Mouse (Mus musculus) heart, postnatal 0 days (tissue): ENCODE measurements around the gene Arfip2. TPM values are rescaled to one million over a fixed set of nuclear protein-coding genes. Genes with fewer than 3 reads are reported as not detected.

Source experiments
- ATAC-seq: fragments of 200-750 bp; cut with Nextera tagmentation; 2 replicates; pipeline ENCODE4 v1.8.0; 2017; ENCODE audit warnings: low read depth, moderate number of reproducible peaks, moderate library complexity; ENCODE audit not compliant: insufficient read depth
- DNase-seq: peaks from one replicate; pipeline ENCODE4 v3.0.0-alpha.2; 2016; ENCODE audit warnings: low spot score
- H3K27ac ChIP-seq: fragments of 300-500 bp; sonication (generic); 2 replicates; pipeline ENCODE4 v1.5.1; 2014; ENCODE audit warnings: low read depth, mild to moderate bottlenecking
- H3K27me3 ChIP-seq: fragments of 300-500 bp; sonication (generic); 2 replicates; pipeline ENCODE4 v1.6.1; 2014; ENCODE audit warnings: low read length, mixed read lengths; ENCODE audit not compliant: control insufficient read depth, insufficient read depth
- H3K36me3 ChIP-seq: fragments of 300-500 bp; sonication (generic); replicated peaks from 2 replicates; pipeline ENCODE4 v1.6.1; 2014; ENCODE audit warnings: low read length, mixed read lengths; ENCODE audit not compliant: control insufficient read depth, insufficient read depth
- H3K4me1 ChIP-seq: fragments of 300-500 bp; sonication (generic); 2 replicates; pipeline ENCODE4 v1.6.1; 2014; ENCODE audit warnings: antibody characterized with exemption; ENCODE audit not compliant: control insufficient read depth, insufficient read depth
- H3K4me2 ChIP-seq: fragments of 300-500 bp; sonication (generic); 2 replicates; pipeline ENCODE4 v1.6.1; 2014; ENCODE audit warnings: low read depth, mild to moderate bottlenecking, low read length, moderate library complexity
- H3K4me3 ChIP-seq: fragments of 300-500 bp; sonication (generic); 2 replicates; pipeline ENCODE4 v1.5.1; 2014; ENCODE audit warnings: low read depth, low read length
- H3K9ac ChIP-seq: fragments of 300-500 bp; sonication (generic); replicated peaks from 2 replicates; pipeline ENCODE4 v1.6.1; 2014; ENCODE audit warnings: low read depth, low read length, mixed read lengths
- H3K9me3 ChIP-seq: fragments of 300-500 bp; sonication (generic); replicated peaks from 2 replicates; pipeline ENCODE4 v1.6.1; 2016; ENCODE audit warnings: low read length; ENCODE audit not compliant: control insufficient read depth
- CTCF ChIP-seq: IDR thresholded peaks from 2 replicates; pipeline ENCODE4 v1.5.1; 2016; ENCODE audit warnings: antibody characterized with exemption, control low read depth, low read depth
- EP300 ChIP-seq: IDR thresholded peaks from 2 replicates; pipeline ENCODE4 v1.6.1; 2016; ENCODE audit warnings: antibody characterized with exemption, low read depth
- WGBS: fragments of 180-500 bp; shearing (Covaris S2); extraction: QIAGEN DNeasy Blood & Tissue Kit; methylation state at CpG from one replicate; pipeline ENCODE4 v1.1.7; 2014; 5-methylcytosine and 5-hydroxymethylcytosine counted together
- polyA plus RNA-seq: library from polyadenylated mRNA; unstranded; fragments of >200 nt; fragmentation: Nextera tagmentation; extraction: Ambion mirVana; gene quantifications from 2 replicates; pipeline ENCODE4 v1.2.1, GENCODE M21; 2015
- total RNA-seq: library from RNA; depleted of rRNA; stranded (reverse); fragments of >200 nt; gene quantifications from 2 replicates; pipeline ENCODE4 v1.2.3, GENCODE M21; 2014; ENCODE audit warnings: low replicate concordance

The Arfip2 gene
- total and polyA plus RNA-seq, 2 experiments from 2014 or later = 31.7 to 80.4 TPM

- Histone ChIP-seq H3K27ac (peak within 1 kb of the TSS; percentile 94), H3K36me3 (peaks cover 41% of the 10 kb centered on the region), H3K27me3 (no peaks in the 10 kb centered on the region), H3K4me1 (peaks cover 22% of the 10 kb centered on the region), H3K4me2 (peak within 1 kb of the TSS; percentile 92), H3K9ac (peak within 1 kb of the TSS; percentile 85), H3K4me3 (peak within 1 kb of the TSS; percentile 84), H3K9me3 (no peaks in the 10 kb centered on the region)
- ATAC-seq (no peak), DNase-seq (no peak)
- TF ChIP-seq CTCF = no peak
- no peak for TF ChIP-seq EP300
- WGBS = 0% methylated on average over 2 of the region's 2 CpGs
Measured at GRCm38 (mm10) chr7:105639756-105640155, 460 bp downstream of the Arfip2 start, which contains the start of gene Timm10b. TSS of gene Timm10b (plus strand) at chr7:105640056.

- H3K9me3 ChIP-seq = no peaks in the 10 kb centered on the region
- no peaks in the 10 kb centered on the region for H3K27me3 ChIP-seq
- TF ChIP-seq EP300 = no peak
- no peak for TF ChIP-seq CTCF
- DNase-seq (no peak), ATAC-seq (no peak)
- H3K36me3 ChIP-seq = peaks cover 41% of the 10 kb centered on the region
- 41% methylated on average over 9 of the region's 9 CpGs for WGBS
- peak overlapping the region; percentile 85 for H3K9ac ChIP-seq
- peak overlapping the region; percentile 74 for H3K27ac ChIP-seq
- H3K4me1 ChIP-seq = peaks cover 25% of the 10 kb centered on the region
- H3K4me3 ChIP-seq = peak overlapping the region; percentile 84
- H3K4me2 ChIP-seq = peak overlapping the region; percentile 92
Measured at GRCm38 (mm10) chr7:105639304-105639703, 912 bp downstream of the Arfip2 start.

DNA sequence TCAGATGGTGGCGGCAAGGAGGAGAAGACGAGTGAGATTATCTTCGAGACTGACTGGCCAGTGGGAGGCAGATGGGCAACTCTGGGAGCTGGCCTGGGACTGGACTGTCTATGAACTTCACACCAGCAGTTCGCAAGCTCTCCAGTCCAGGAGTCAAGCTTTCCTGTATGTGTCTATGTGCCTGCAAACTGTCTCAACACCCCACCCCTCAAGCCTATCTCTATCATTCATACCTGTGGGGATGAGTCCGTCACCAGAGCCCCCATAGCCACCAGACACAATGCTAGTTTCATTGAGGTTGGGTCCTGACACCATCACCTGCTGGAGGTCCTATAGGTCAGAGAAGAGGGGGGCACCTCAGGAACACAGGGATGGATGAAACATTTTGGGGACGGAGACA, 1.4 kb downstream of the Arfip2 start:
- TF ChIP-seq CTCF (no peak), EP300 (no peak)
- no peak overlapping the region for H3K4me3 ChIP-seq
- no peak overlapping the region for H3K9ac ChIP-seq
- 84% methylated on average over 6 of the region's 6 CpGs for WGBS
- peaks cover 40% of the 10 kb centered on the region for H3K36me3 ChIP-seq
- H3K27ac ChIP-seq = 0 out of 2 replicates have a peak overlapping the region, but pooled peaks have one; percentile 74
- peaks cover 31% of the 10 kb centered on the region for H3K4me1 ChIP-seq
- H3K27me3 ChIP-seq = no peaks in the 10 kb centered on the region
- ATAC-seq (no peak), DNase-seq (no peak)
- peak overlapping the region; percentile 92; the same call in 1 of the 2 replicates for H3K4me2 ChIP-seq
- H3K9me3 ChIP-seq = no peaks in the 10 kb centered on the region

GRCm38 (mm10) chr7:105635726-105636125, 4.5 kb downstream of the Arfip2 start:
- H3K27me3 ChIP-seq = no peaks in the 10 kb centered on the region
- peaks cover 24% of the 10 kb centered on the region for H3K36me3 ChIP-seq
- peaks cover 30% of the 10 kb centered on the region for H3K4me1 ChIP-seq
- WGBS = 79% methylated on average over 2 of the region's 2 CpGs
- no peak overlapping the region for H3K4me2 ChIP-seq
- no peak for ATAC-seq
- no peak for DNase-seq
- H3K27ac ChIP-seq = no peak overlapping the region
- no peaks in the 10 kb centered on the region for H3K9me3 ChIP-seq
- no peak overlapping the region for H3K4me3 ChIP-seq
- TF ChIP-seq EP300 (no peak), CTCF (no peak)
- H3K9ac ChIP-seq = no peak overlapping the region

GRCm38 (mm10) chr7:105634272-105634920, 5.8 kb downstream of the Arfip2 start:
- Histone ChIP-seq H3K9ac (0 out of 2 replicates have a peak overlapping the region, but pooled peaks have one; percentile 74), H3K27me3 (no peaks in the 10 kb centered on the region), H3K4me2 (peak overlapping the region; percentile 80), H3K4me1 (peaks cover 31% of the 10 kb centered on the region), H3K36me3 (peaks cover 24% of the 10 kb centered on the region), H3K9me3 (no peaks in the 10 kb centered on the region), H3K27ac (no peak overlapping the region), H3K4me3 (0 out of 2 replicates have a peak overlapping the region, but pooled peaks have one; percentile 72)
- WGBS = 48% methylated on average over 9 of the region's 9 CpGs
- no peak for DNase-seq
- no peak for ATAC-seq
- TF ChIP-seq EP300 (no peak), CTCF (no peak)

- no peak for DNase-seq
- peaks cover 25% of the 10 kb centered on the region; the same call in 1 of the 2 replicates for H3K4me1 ChIP-seq
- ATAC-seq = no peak
- 3% methylated on average over 10 of the region's 10 CpGs for WGBS
- H3K4me2 ChIP-seq = peak overlapping the region; percentile 80
- peaks cover 24% of the 10 kb centered on the region for H3K36me3 ChIP-seq
- H3K27ac ChIP-seq = peak overlapping the region; percentile 61
- H3K9ac ChIP-seq = peak overlapping the region; percentile 74
- no peak for TF ChIP-seq EP300
- TF ChIP-seq CTCF = no peak
- no peaks in the 10 kb centered on the region for H3K9me3 ChIP-seq
- H3K4me3 ChIP-seq = peak overlapping the region; percentile 72
- H3K27me3 ChIP-seq = no peaks in the 10 kb centered on the region
Measured at GRCm38 (mm10) chr7:105633801-105634135, 6.4 kb downstream of the Arfip2 start.
